Mouse (Mus musculus): ENCODE data around the gene Bmp3. TPM values are rescaled to one million over a fixed set of nuclear protein-coding genes. Genes with fewer than 3 reads are reported as not detected.

The Bmp3 gene
- polyA plus RNA-seq (2012; ENCODE audit: insufficient read depth, insufficient read length, missing spikeins) = 1.1 and 1.9 TPM in 2 replicates

DNA sequence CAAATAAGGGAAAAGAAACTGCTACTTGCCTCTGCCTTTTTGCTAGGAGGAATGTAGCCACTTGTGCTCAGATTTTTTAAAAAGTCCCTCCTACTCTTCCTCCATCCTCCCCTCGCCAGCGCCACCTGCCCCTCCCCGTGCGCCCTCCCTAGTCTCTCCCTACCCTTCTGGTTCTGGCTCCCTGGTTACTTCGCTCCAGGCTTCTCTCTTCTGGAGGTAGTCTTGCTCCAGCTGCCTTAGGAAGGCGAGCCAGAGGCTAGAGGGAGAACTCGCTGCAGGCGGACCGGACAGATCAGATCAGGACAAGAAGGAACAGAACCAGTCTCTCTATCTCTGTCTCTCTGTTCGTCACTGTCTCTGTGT lies at the start of gene Bmp3:
TSS of gene Bmp3 (plus strand) at position 152 of the 363 bp plus-strand sequence.
- Histone ChIP-seq H3K27ac (replicated peaks; ENCODE audit: low read depth, low read length) (no peak within 1 kb of the TSS), H3K4me3 (ENCODE audit: insufficient read depth, low read depth, low read length) (peak within 1 kb of the TSS; percentile 43)

GRCm38 (mm10) chr5:98804761-98805160 lies 49.5 kb upstream of the Bmp3 start:
- no peaks in the 10 kb centered on the region for H3K4me1 ChIP-seq (ENCODE audit: control insufficient read depth, insufficient read depth, insufficient read length, low read length)
- no peak overlapping the region for H3K27ac ChIP-seq (replicated peaks; ENCODE audit: low read depth, low read length)
- no peak overlapping the region for H3K4me3 ChIP-seq (ENCODE audit: insufficient read depth, low read depth, low read length)

More for the DNA sequence above, at the start of gene Bmp3:
- H3K4me1 ChIP-seq (ENCODE audit: control insufficient read depth, insufficient read depth, insufficient read length, low read length) = no peaks in the 10 kb centered on the region

- no peaks in the 10 kb centered on the region for H3K4me1 ChIP-seq (ENCODE audit: control insufficient read depth, insufficient read depth, insufficient read length, low read length)
- no peak overlapping the region for H3K4me3 ChIP-seq (ENCODE audit: insufficient read depth, low read depth, low read length)
- H3K27ac ChIP-seq (replicated peaks; ENCODE audit: low read depth, low read length) = no peak overlapping the region
Measured at GRCm38 (mm10) chr5:98806492-98806891, 47.7 kb upstream of the Bmp3 start.

- H3K27ac ChIP-seq (replicated peaks; ENCODE audit: low read depth, low read length) = no peak overlapping the region; the same call in 1 of the 2 replicates
- H3K4me3 ChIP-seq (ENCODE audit: insufficient read depth, low read depth, low read length) = no peak overlapping the region
- H3K4me1 ChIP-seq (ENCODE audit: control insufficient read depth, insufficient read depth, insufficient read length, low read length) = no peaks in the 10 kb centered on the region
Measured at GRCm38 (mm10) chr5:98807022-98807421, 47.2 kb upstream of the Bmp3 start.

GRCm38 (mm10) chr5:98807953-98808352 lies 46.3 kb upstream of the Bmp3 start:
- no peak overlapping the region for H3K4me3 ChIP-seq (ENCODE audit: insufficient read depth, low read depth, low read length)
- no peak overlapping the region for H3K27ac ChIP-seq (replicated peaks; ENCODE audit: low read depth, low read length)

GRCm38 (mm10) chr5:98812380-98812779 lies 41.8 kb upstream of the Bmp3 start:
- H3K4me3 ChIP-seq (ENCODE audit: insufficient read depth, low read depth, low read length) = no peak overlapping the region
- 0 out of 2 replicates have a peak, but pooled peaks cover 2% of the 10 kb centered on the region for H3K4me1 ChIP-seq (ENCODE audit: control insufficient read depth, insufficient read depth, insufficient read length, low read length)
- H3K27ac ChIP-seq (replicated peaks; ENCODE audit: low read depth, low read length) = no peak overlapping the region

More at GRCm38 (mm10) chr5:98807953-98808352, 46.3 kb upstream of the Bmp3 start:
- H3K4me1 ChIP-seq (ENCODE audit: control insufficient read depth, insufficient read depth, insufficient read length, low read length) = no peaks in the 10 kb centered on the region

GRCm38 (mm10) chr5:98815269-98815668 lies 38.9 kb upstream of the Bmp3 start:
- Histone ChIP-seq H3K4me3 (ENCODE audit: insufficient read depth, low read depth, low read length) (no peak overlapping the region), H3K27ac (replicated peaks; ENCODE audit: low read depth, low read length) (no peak overlapping the region), H3K4me1 (ENCODE audit: control insufficient read depth, insufficient read depth, insufficient read length, low read length) (0 out of 2 replicates have a peak, but pooled peaks cover 2% of the 10 kb centered on the region)

DNA sequence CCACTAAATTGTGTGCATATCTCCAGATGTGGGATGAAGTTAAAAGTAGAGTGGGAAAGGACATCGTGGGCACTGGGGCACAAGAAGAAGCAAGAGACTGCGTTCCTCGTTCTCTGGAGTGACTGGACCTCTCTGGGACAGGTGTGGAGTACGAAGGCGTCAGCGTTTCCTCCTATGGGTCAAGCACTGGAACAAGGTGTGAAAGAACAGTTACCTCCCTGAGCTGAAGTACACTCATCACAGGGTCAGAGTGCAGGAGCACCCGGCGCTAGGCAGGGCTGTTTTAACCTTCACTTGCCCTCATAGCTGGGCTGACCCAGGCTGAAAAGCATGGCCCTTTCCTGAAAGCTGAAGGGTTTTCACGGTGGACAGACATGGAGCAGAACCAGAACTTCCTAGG lies 20.5 kb upstream of the Bmp3 start:
- Histone ChIP-seq H3K4me1 (ENCODE audit: control insufficient read depth, insufficient read depth, insufficient read length, low read length) (no peaks in the 10 kb centered on the region), H3K4me3 (ENCODE audit: insufficient read depth, low read depth, low read length) (no peak overlapping the region), H3K27ac (replicated peaks; ENCODE audit: low read depth, low read length) (no peak overlapping the region)

DNA sequence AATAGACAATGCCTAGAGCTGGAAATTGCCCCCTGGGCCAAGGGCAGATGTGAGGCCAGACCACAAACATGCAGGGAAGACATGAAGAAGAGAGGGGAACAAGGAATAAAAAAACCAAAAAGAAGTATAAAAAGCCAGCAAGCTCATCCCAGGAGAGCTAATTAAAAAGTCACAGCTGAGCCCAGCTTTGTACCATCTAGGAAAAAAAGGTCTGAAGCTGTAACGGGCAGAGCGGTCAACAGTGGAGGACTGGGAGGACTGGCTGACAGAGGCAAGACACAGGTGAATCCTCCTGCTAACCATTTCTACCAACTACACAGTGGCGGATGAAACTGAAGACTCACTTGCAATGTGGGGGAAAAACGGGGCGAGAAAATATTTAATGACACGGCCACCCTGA lies 19.9 kb upstream of the Bmp3 start:
- Histone ChIP-seq H3K4me1 (ENCODE audit: control insufficient read depth, insufficient read depth, insufficient read length, low read length) (no peaks in the 10 kb centered on the region), H3K27ac (replicated peaks; ENCODE audit: low read depth, low read length) (no peak overlapping the region), H3K4me3 (ENCODE audit: insufficient read depth, low read depth, low read length) (no peak overlapping the region)

DNA sequence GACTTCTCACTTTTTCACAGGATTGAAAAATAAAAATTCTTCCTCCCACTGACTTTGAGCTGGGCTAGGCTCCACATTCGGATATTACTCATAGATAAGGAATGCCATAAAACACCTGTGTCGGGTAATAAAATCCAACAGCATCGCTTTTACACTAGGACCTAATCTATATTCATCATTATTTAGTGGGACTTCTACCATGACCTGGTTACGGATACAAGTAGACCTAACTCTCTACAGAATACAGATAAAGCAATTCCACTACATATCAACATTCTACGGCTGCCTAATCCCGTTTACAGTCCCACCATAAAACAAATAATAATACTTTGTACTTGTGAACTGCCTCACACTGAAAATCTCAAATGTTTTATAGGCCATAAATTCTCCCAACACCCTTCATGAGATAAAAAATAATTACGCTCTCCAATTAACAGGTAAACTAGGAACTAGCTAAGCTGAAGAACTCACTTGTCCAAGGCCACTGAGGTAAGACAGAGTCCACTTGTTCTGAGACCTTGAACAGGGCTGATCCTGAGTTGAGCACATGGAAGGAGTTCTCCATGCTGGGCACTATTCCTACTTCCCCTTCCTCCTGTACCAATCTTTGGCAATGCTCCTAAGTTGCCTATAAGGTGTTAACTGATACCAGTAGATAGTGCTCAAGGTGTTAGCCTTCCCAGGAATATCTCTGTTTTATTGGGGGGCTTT lies 11.5 kb upstream of the Bmp3 start:
- Histone ChIP-seq H3K4me3 (ENCODE audit: insufficient read depth, low read depth, low read length) (no peak overlapping the region), H3K27ac (replicated peaks; ENCODE audit: low read depth, low read length) (no peak overlapping the region), H3K4me1 (ENCODE audit: control insufficient read depth, insufficient read depth, insufficient read length, low read length) (no peaks in the 10 kb centered on the region)

GRCm38 (mm10) chr5:98844664-98845063 lies 9.6 kb upstream of the Bmp3 start:
- Histone ChIP-seq H3K27ac (replicated peaks; ENCODE audit: low read depth, low read length) (no peak overlapping the region), H3K4me3 (ENCODE audit: insufficient read depth, low read depth, low read length) (no peak overlapping the region), H3K4me1 (ENCODE audit: control insufficient read depth, insufficient read depth, insufficient read length, low read length) (no peaks in the 10 kb centered on the region)

- Histone ChIP-seq H3K4me3 (ENCODE audit: insufficient read depth, low read depth, low read length) (peak overlapping the region; percentile 43), H3K4me1 (ENCODE audit: control insufficient read depth, insufficient read depth, insufficient read length, low read length) (no peaks in the 10 kb centered on the region), H3K27ac (replicated peaks; ENCODE audit: low read depth, low read length) (no peak overlapping the region)
Measured at GRCm38 (mm10) chr5:98854627-98855564, 681 bp downstream of the Bmp3 start.

GRCm38 (mm10) chr5:98855741-98856140 lies 1.5 kb downstream of the Bmp3 start:
- no peak overlapping the region for H3K27ac ChIP-seq (replicated peaks; ENCODE audit: low read depth, low read length)

DNA sequence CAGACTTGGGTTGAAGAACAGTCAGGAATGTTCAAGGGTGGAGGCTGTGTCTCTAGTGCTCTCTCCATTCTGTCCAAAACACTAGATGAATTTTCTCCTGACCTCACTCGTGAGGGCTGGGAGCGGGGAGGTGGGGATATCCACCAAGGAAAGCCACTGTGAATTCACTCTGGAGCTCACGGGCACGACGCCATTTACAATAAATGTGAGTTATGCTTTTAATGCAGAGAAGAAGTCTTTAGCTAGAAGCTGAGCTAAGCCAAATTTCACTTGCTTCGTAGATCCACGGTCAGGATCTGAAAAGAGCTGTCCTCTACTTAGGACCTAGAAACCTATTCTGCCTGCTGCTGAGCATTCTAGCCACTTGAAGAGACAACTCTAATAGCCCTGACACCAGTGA lies 2.1 kb downstream of the Bmp3 start:
- H3K4me1 ChIP-seq (ENCODE audit: control insufficient read depth, insufficient read depth, insufficient read length, low read length) = no peaks in the 10 kb centered on the region
- H3K4me3 ChIP-seq (ENCODE audit: insufficient read depth, low read depth, low read length) = no peak overlapping the region
- H3K27ac ChIP-seq (replicated peaks; ENCODE audit: low read depth, low read length) = no peak overlapping the region

More at GRCm38 (mm10) chr5:98855741-98856140, 1.5 kb downstream of the Bmp3 start:
- H3K4me3 ChIP-seq (ENCODE audit: insufficient read depth, low read depth, low read length) = 0 out of 2 replicates have a peak overlapping the region, but pooled peaks have one; percentile 43
- no peaks in the 10 kb centered on the region for H3K4me1 ChIP-seq (ENCODE audit: control insufficient read depth, insufficient read depth, insufficient read length, low read length)

- no peak overlapping the region for H3K4me3 ChIP-seq (ENCODE audit: insufficient read depth, low read depth, low read length)
- H3K4me1 ChIP-seq (ENCODE audit: control insufficient read depth, insufficient read depth, insufficient read length, low read length) = no peaks in the 10 kb centered on the region
- no peak overlapping the region for H3K27ac ChIP-seq (replicated peaks; ENCODE audit: low read depth, low read length)
Measured at GRCm38 (mm10) chr5:98863891-98864290, 9.7 kb downstream of the Bmp3 start.
